Mouse (Mus musculus) kidney, adult 18-20 months (tissue): Measurements from ENCODE around the gene Sohlh2.
"Not testable (repeated sequence)": the region's sequence is repeated elsewhere in the genome, so short reads cannot be mapped to it uniquely, and the experiment has no call there.

Experiments
- DNase-seq: peaks from one replicate; pipeline ENCODE4 v3.0.0; 2021

Sohlh2 gene

DNA sequence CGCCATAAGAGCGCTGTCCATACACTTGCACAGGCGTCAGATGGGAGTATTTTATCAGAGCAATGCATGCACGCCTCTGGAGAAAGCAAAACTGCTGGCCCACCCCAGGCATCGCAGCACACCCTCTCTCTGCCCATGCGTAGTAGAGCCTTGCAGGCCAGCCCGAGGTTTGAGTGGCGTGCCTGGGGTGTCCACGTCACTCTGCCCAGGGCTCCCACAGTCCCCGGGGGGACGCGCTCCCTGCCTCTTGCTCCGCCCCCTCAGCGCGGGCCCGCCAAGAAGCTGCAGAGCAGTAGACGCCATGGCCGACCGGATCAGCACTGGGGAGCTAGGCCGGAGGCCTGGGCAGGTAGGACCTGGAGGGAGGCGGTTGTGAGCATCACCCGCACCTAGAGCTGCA, at the start of gene Sohlh2:
Sohlh2 (plus strand) TSS at position 263 of the 400 bp plus-strand sequence.
- DNase-seq: no peak

- DNase-seq: no peak
Observed at GRCm38 (mm10) chr3:55137039-55137438, 44.8 kb upstream of the Sohlh2 start, which contains the start of gene Ccdc169. Gene Ccdc169, plus strand, starts transcription at chr3:55137339.

DNA sequence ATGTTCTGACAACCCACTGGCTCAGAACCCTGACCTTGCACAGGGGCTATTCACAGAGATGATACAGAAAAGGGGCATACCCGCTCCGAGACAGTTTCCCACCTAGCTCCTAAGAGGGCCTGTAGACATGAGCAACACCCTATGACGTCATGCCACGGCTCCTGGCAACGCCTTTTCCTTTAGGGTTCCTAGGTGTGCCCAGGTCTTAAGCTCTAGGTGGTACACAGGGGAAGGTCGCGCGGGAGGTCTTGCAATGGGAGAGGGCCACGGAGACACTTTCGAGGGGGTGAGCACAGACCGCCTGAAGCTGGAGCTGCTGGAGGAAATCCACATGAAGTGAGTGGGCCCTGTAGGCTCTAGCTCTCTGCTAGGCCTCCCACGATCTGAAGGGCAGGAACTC, 42.0 kb upstream of the Sohlh2 start:
- DNase-seq: no peak

DNA sequence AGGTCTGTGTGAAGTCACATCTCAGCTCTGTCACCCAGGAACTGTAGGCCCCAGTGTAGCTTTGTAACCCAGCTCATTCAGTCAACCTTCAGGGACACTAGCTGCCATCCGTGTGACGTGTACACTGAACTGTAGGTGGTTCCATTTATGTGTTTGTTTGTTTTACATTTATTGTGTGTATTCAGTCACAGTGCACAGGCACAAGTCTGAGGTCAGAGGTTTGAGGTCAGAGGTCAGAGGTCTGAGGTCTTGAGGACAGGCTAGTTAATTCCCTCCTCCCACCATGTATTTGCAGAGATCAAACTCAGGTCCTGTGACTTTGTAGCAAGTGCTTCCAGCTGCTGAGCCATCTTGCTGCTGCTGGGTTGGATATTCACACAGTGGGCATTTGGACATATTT, 40.4 kb upstream of the Sohlh2 start:
- no peak for DNase-seq

DNA sequence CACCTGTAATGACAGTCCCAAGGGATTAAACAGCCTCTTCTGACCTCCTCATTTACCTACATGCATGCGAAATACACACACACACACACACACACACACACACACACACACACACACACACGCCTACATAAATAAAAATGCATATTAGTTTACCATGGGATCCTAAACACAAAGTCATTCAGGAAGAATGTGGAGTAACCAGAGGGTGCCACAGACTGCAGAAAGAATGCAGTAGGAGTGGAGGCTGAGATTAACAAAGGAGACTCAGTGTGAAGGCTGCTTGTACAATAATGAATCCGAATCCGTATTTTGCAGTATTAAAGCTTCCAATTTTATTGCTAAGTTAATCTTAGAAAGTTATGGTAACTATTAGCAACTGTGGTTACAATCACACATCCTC, 36.9 kb upstream of the Sohlh2 start:
- DNase-seq: no peak

DNA sequence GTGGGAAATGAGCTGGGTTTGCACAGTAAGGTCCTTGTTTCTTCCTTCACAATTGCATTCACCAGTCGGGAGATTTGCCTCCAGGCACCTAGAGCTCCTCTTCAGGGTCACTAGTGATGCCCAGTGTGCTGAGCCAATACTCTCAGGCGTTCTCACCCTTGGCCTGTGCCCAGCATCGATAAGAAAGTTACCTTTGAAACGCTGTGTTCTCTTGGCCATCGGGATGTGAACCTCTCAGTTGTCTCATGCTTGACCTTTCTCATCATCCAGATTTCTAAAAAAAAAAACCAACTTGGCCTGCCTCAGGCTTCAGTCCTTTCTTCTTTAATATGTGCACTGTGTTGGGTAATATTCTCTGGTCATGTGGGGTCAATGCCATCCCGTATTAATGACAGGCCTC, 35.4 kb upstream of the Sohlh2 start:
- no peak for DNase-seq

DNA sequence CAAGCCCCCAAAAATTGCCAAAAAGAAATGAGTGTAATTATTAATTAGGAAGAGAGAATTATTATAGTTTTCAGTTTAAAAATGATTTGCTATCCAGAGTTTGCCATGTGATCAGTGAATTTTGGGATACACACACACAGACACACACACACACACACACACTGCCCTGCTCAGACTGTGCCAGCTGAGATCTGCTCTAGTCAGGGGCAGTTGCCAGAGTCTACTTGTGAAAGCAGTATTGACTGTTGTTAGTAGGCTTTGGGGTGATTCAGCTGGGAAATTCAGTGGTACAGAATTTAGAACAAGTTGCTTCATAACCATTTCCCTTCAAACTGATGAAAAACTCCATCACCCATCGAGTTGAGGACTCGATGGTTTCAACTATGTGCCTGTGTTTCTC, 34.7 kb upstream of the Sohlh2 start:
- DNase-seq: no peak

- no peak for DNase-seq
Observed at GRCm38 (mm10) chr3:55148091-55148490, 33.7 kb upstream of the Sohlh2 start.

DNA sequence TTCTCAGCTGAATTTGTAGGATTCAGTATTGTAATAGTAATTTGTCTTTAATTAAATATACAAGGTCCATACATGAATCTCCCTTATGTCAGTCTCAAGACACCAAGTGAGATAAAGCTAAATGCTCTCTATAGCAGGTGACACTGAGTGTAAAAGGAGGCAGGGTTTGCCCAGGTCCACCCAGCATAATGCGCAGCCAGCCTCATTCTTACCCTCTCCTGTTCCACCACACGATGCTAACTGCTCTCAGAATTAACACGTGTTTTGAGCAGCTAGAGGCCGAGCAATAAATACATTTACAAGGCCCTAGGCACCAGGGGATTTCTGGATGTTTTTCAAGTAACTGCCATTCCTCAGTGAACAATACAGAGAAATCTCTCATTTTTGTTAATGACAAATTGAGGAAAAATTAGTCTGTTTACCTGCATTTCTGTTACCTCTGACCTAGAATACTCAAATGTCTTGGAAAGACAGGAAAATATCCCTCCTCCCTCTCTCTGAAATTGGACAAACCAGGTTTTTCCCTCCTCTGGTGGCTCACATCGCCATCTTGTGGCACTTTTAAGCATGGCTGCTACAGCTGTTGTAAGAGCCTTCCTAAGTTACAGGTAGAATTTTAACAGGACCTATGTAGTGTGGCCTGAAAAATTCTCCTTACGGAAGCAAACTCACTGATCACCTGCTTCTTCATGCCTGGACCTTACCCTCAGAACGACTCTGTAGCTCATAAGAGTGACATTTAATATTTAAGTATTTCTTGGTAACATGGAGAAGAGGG, 30.0 kb upstream of the Sohlh2 start:
- peak; percentile 68 for DNase-seq

DNA sequence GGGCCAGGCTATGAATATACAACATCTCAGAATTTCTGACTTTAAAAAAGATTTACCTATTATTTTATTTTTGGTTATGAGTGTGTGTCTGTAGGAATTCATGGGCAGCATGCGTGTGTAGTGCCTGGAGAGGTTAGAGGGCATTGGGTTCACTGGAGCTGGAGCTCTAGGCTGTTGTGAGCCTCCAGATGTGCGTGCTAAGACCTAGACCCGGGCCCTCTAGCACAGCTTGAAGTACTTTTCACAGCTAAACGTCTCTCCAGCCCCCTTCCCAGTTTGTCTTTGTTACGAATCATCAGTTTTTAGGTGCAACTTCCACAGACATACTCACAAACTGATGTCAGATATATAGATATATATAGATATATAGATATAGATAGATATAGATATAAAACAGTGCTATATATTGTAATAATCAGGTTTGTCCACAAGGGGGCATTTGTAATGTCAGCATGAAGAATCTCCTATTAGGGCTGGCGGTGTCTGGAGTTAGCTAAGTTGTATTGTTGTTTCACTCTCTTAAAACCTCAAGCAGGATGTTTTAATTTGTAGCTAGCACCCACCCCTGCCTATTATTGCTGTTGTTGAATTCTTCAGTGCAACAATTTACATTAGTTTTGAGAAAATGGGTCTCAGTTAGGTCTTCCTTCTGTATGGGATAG, 29.0 kb upstream of the Sohlh2 start:
- DNase-seq: no peak

- no peak for DNase-seq
Observed at GRCm38 (mm10) chr3:55154163-55154562, 27.7 kb upstream of the Sohlh2 start.

DNA sequence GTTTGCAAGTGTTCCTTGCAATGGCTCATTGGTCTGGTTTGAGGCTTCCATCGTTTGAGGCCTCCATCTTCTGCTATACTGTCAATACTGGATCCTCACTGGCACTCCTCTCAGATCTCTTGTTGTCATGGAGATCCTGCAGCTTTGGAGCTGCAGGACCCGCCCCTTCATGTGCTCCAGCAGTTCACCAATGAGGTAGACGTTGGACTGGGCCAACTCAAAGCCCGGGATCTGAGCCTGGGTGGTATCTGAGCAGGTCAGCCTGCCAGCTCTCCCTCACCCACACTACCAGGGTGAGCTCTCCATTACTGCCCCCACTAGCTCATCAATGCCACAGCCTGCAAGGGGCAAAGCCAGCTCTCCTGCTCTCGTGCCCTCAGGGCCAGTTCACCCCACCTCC, 24.4 kb upstream of the Sohlh2 start:
- no peak for DNase-seq

- DNase-seq: no peak
Observed at GRCm38 (mm10) chr3:55161144-55161543, 20.7 kb upstream of the Sohlh2 start.

GRCm38 (mm10) chr3:55163510-55163909, 18.3 kb upstream of the Sohlh2 start:
- no peak for DNase-seq

DNA sequence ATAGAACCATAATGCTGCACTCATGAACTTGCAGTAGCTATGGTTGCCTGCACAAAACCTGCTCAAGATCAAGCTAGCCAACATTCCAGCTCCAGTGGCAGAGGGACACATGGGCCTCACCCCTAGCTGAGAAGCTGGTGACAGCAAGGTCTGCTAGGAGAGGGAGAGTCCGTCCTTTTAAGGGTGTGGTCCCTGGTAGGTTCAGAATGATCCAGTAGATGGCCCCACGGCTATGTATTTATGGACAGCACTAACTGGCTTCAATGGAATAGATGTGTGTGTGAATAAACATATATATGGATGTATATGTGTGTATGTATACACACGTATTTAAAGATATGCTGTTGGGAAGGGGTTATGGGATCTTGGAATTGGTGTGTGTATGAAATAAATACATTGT, 9.3 kb upstream of the Sohlh2 start:
- no peak for DNase-seq

- no peak for DNase-seq
Observed at GRCm38 (mm10) chr3:55177271-55177670, 4.6 kb upstream of the Sohlh2 start.

GRCm38 (mm10) chr3:55191668-55192067, 9.8 kb downstream of the Sohlh2 start:
- DNase-seq: no peak

DNA sequence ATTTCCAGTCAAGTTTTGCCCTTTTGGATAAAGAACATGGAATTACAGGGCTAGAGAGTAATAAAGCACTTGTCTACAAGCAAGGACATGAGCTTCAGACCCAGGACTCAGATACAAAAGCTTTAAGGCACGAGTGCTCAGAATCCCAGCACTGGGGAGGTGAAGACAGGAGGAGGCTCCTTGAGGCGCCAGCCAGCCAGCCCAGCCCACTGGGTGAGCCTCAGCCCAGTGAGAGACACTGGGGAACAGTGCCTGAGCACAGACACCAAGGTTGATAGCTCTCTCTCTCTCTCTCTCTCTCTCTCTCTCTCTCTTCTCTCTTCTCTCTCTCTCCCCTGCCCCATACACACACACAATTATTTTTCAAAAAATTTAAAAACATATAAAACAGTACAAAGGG, 11.5 kb downstream of the Sohlh2 start:
- DNase-seq: no peak

- DNase-seq: no peak
Observed at GRCm38 (mm10) chr3:55194792-55195191, 13.0 kb downstream of the Sohlh2 start.

DNA sequence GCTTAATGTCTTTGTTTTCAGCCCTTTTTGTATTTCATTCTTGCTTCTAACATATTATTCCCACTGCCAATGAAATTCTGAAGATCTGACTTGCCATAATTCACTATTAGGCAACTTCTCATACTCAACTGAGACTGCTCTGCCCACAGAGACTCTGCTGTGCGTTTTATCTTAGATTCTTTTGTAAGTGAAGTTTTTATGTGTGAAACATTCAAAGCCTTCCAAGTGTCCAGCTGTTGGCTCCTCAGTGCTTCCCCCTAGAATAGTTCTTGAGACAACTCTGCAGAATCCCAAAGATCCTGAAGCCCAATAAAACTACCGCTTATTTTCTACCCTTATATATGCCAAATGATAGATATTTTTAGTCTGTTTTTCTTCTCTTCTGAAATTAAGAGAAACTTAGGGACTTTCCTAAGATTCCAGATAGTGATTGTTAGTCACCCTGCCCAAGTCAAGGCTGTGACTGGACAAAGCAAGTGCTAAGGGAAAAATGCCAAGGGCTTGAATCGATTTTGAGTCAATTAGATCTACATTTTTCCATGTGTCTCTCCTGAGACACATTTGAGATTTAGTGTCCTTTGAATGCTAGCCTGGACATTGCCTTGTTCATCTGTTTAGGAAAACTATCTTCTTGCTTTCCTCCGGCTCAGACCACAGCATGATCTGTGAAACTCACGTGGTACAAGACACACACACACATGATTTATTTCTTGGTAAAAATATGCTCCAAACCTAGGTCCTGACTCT, 13.9 kb downstream of the Sohlh2 start:
- no peak for DNase-seq

- DNase-seq: no peak
Observed at GRCm38 (mm10) chr3:55196328-55196710, 14.5 kb downstream of the Sohlh2 start.

- not testable (repeated sequence) for DNase-seq
Observed at GRCm38 (mm10) chr3:55203621-55204020, 21.8 kb downstream of the Sohlh2 start.

GRCm38 (mm10) chr3:55206413-55206812, 24.6 kb downstream of the Sohlh2 start:
- DNase-seq: no peak

GRCm38 (mm10) chr3:55207665-55208064, 25.8 kb downstream of the Sohlh2 start:
- no peak for DNase-seq
